Mouse (Mus musculus): ENCODE measurements around the gene Tmem120b. TPM values are rescaled to one million over a fixed set of nuclear protein-coding genes. Genes with fewer than 3 reads are reported as not detected.

Gene Tmem120b
- polyA plus RNA-seq, 1 experiment from 2014 or later, result 13.0 TPM

Other genes with a start within 250 kb of the Tmem120b start
- gene Anapc5, start 247.1 kb upstream of the Tmem120b start, polyA plus RNA-seq (2016; fragmentation: Nextera tagmentation; extraction: Ambion mirVana), result 342 and 343 TPM in 2 replicates
- gene Rnf34, start 218.4 kb upstream of the Tmem120b start, polyA plus RNA-seq (2016; fragmentation: Nextera tagmentation; extraction: Ambion mirVana), result 26.2 and 32.4 TPM in 2 replicates
- gene Kdm2b, start 78.6 kb upstream of the Tmem120b start, polyA plus RNA-seq (2016; fragmentation: Nextera tagmentation; extraction: Ambion mirVana), result 38.6 and 39.8 TPM in 2 replicates
- 22.8 and 23.3 TPM in 2 replicates for gene Orai1, start 53.3 kb upstream of the Tmem120b start, polyA plus RNA-seq (2016; fragmentation: Nextera tagmentation; extraction: Ambion mirVana)
- not detected in 2 replicates for gene Morn3, start 21.4 kb upstream of the Tmem120b start, polyA plus RNA-seq (2016; fragmentation: Nextera tagmentation; extraction: Ambion mirVana)
- gene Rhof, start 64.3 kb downstream of the Tmem120b start, polyA plus RNA-seq (2016; fragmentation: Nextera tagmentation; extraction: Ambion mirVana), result 1.0 and 1.3 TPM in 2 replicates
- gene Setd1b, start 73.8 kb downstream of the Tmem120b start, polyA plus RNA-seq (2016; fragmentation: Nextera tagmentation; extraction: Ambion mirVana), result 7.4 and 8.1 TPM in 2 replicates
- gene Psmd9, start 101.0 kb downstream of the Tmem120b start, polyA plus RNA-seq (2016; fragmentation: Nextera tagmentation; extraction: Ambion mirVana), result 58.5 and 58.6 TPM in 2 replicates
- not detected in 2 replicates for gene Hpd, start 114.3 kb downstream of the Tmem120b start, polyA plus RNA-seq (2016; fragmentation: Nextera tagmentation; extraction: Ambion mirVana)
- gene Wdr66, start 183.7 kb downstream of the Tmem120b start, polyA plus RNA-seq (2016; fragmentation: Nextera tagmentation; extraction: Ambion mirVana), result 0.24 and 0.64 TPM in 2 replicates

Data from heart, embryonic 12.5 days (tissue).